Mouse (Mus musculus): ENCODE data around the gene Emilin2.

DNA sequence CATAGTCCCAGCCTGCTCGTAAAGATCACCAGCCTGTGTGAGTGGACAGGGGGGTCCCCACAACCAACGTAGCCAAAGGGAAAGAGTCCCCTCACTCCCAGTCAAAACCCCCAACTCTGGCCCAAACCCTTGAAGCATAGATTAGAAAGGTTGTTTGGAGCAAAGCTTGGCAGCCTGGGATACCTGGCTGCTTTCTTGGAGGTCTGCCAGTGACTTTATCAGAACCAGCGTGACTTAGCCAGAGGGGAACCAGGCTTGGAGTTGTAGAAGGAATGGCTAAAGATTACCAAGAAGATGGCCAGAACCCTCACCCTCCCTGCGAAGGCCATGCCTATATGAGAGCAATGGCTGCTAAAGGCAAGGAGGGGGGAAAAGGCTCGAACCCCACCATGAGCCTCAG lies 57.7 kb downstream of the Emilin2 start:
- TF ChIP-seq CEBPB (IDR thresholded peaks at IDR 0.05; ENCODE audit: insufficient read depth, poor library complexity, severe bottlenecking) = no peak
- no peak for TF ChIP-seq E2F4 (IDR thresholded peaks at IDR 0.05; ENCODE audit: insufficient read depth)
- TF ChIP-seq POLR2A (IDR thresholded peaks at IDR 0.05; ENCODE audit: insufficient read length, low read depth) = no peak
- no peak for TF ChIP-seq REST (IDR thresholded peaks at IDR 0.05; ENCODE audit: insufficient read depth, insufficient read length)
- no peak for TF ChIP-seq TCF12 (IDR thresholded peaks at IDR 0.05; ENCODE audit: insufficient read depth, poor library complexity, severe bottlenecking)
